ENCODE assay signal across 8 mouse cellular contexts in genomic region chr16:38521211-38521987, GRCm38 (mm10). TPM values are rescaled to one million over a fixed set of nuclear protein-coding genes. Genes with fewer than 3 reads are reported as not detected.
DNase-seq lines count a peak whose midpoint lies in the region; ATAC-seq and TF ChIP-seq lines count a peak whose summit lies in the region.

No protein-coding gene starts in this region.

- TF ChIP-seq CTCF in G1E (IDR thresholded peaks at IDR 0.05; ENCODE audit: low read depth, low read length): no peak

- no peaks in the 10 kb centered on the region for H3K27me3 ChIP-seq in heart, embryonic 12.5 days (replicated peaks)
- H3K27me3 ChIP-seq in G1E (ENCODE audit: insufficient read depth, low read length): no peaks in the 10 kb centered on the region
- no peaks in the 10 kb centered on the region for H3K27me3 ChIP-seq in midbrain, embryonic 11.5 days (ENCODE audit: control insufficient read depth, insufficient read depth, low read length)

- H3K9ac ChIP-seq in heart, embryonic 12.5 days: peak overlapping the region; percentile 62; the same call in 1 of the 2 replicates
- peak overlapping the region; percentile 93 for H3K9ac ChIP-seq in midbrain, embryonic 11.5 days (ENCODE audit: low read length)

- H3K4me3 ChIP-seq in heart, embryonic 12.5 days: peak overlapping the region; percentile 90
- peak overlapping the region; percentile 86 for H3K4me3 ChIP-seq in G1E (ENCODE audit: low read depth, low read length)
- peak overlapping the region; percentile 94 for H3K4me3 ChIP-seq in midbrain, embryonic 11.5 days (ENCODE audit: low read depth, low read length)

- no peak for DNase-seq in heart, adult 11 months
- peak; percentile 5 for DNase-seq in G1E (ENCODE audit: low spot score)
- DNase-seq in forelimb bud, embryonic 11.5 days (ENCODE audit: low read depth, low spot score): peak; percentile 23
- peak; percentile 84 for DNase-seq in midbrain, embryonic 11.5 days (ENCODE audit: low spot score, missing footprints)
- DNase-seq in left cerebral cortex, adult 18-20 months (ENCODE audit: low spot score in 2 of 2): no peak
- no peak for DNase-seq in gastrocnemius, postnatal 4 days (ENCODE audit: low spot score in 2 of 2)
- no peak for DNase-seq in left cerebral cortex, postnatal 14 days (ENCODE audit: low spot score in 2 of 2)

- WGBS in heart, embryonic 12.5 days: 32% methylated on average over 8 of the region's 8 CpGs
- WGBS in midbrain, embryonic 11.5 days: 40% methylated on average over 8 of the region's 8 CpGs

- H3K4me2 ChIP-seq in heart, embryonic 12.5 days: peak overlapping the region; percentile 75
- H3K4me2 ChIP-seq in midbrain, embryonic 11.5 days: peak overlapping the region; percentile 62

- no peak overlapping the region for H3K27ac ChIP-seq in heart, embryonic 12.5 days (ENCODE audit: poor library complexity, severe bottlenecking)
- H3K27ac ChIP-seq in midbrain, embryonic 11.5 days (ENCODE audit: low read depth, low read length): no peak overlapping the region

- H3K9me3 ChIP-seq in heart, embryonic 12.5 days (replicated peaks): no peaks in the 10 kb centered on the region
- H3K9me3 ChIP-seq in G1E (replicated peaks): no peaks in the 10 kb centered on the region
- H3K9me3 ChIP-seq in midbrain, embryonic 11.5 days (ENCODE audit: control insufficient read depth, low read length): no peaks in the 10 kb centered on the region

- intact Hi-C loops in left cerebral cortex, postnatal 14 days (cut with DNase I): no loop called here

- peaks cover 14% of the 10 kb centered on the region for H3K4me1 ChIP-seq in heart, embryonic 12.5 days (replicated peaks)
- peaks cover 12% of the 10 kb centered on the region for H3K4me1 ChIP-seq in G1E (ENCODE audit: insufficient read depth, low read depth, low read length)
- H3K4me1 ChIP-seq in midbrain, embryonic 11.5 days (ENCODE audit: control insufficient read depth, insufficient read depth, low read length): peaks cover 8% of the 10 kb centered on the region

- no peak for ATAC-seq in heart, embryonic 12.5 days (ENCODE audit: insufficient number of reproducible peaks, low FRiP score)
- no peak for ATAC-seq in G1E (ENCODE audit: extremely low read depth, insufficient number of reproducible peaks, low FRiP score, poor library complexity, severe bottlenecking)
- ATAC-seq in midbrain, embryonic 11.5 days (ENCODE audit: low FRiP score): no peak

- H3K36me3 ChIP-seq in heart, embryonic 12.5 days: peaks cover 40% of the 10 kb centered on the region
- peaks cover 55% of the 10 kb centered on the region for H3K36me3 ChIP-seq in G1E (replicated peaks)
- peaks cover 15% of the 10 kb centered on the region; the same call in 1 of the 2 replicates for H3K36me3 ChIP-seq in midbrain, embryonic 11.5 days (ENCODE audit: control insufficient read depth, insufficient read depth, low read length)

RNA-seq across cellular contexts. Expression of gene Timmdc1, which starts 1.1 kb away (rescaled TPM):
- 33.5 and 35.6 TPM in 2 replicates for polyA plus RNA-seq in heart, embryonic 12.5 days (2016; fragmentation: Nextera tagmentation; extraction: Ambion mirVana)
- total RNA-seq in G1E (2014; fragmentation: Nextera tagmentation) (36.7 and 38.7 TPM in 2 replicates), G1E (2017) (27.0 and 28.6 TPM in 2 replicates)
- polyA plus RNA-seq in G1E (2012): 25.9 and 28.3 TPM in 2 replicates
- 27.6 and 29.2 TPM in 2 replicates for polyA plus RNA-seq in midbrain, embryonic 11.5 days (2014; fragmentation: Nextera tagmentation; extraction: Ambion mirVana)
- 10 to 100 TPM; 33.9 to 36.2 TPM for total RNA-seq in left cerebral cortex, adult 18-20 months (2021)
- total RNA-seq in gastrocnemius, postnatal 4 days (2021): 10 to 100 TPM; 30.8 to 33.5 TPM
- 10 to 100 TPM; 30.2 to 31.5 TPM for total RNA-seq in left cerebral cortex, postnatal 14 days (2021)

RNA-seq across cellular contexts. Expression of gene Poglut1, which starts 28.7 kb away (rescaled TPM):
- 40.5 and 42.0 TPM in 2 replicates for polyA plus RNA-seq in heart, embryonic 12.5 days (2016; fragmentation: Nextera tagmentation; extraction: Ambion mirVana)
- total RNA-seq in G1E (2014; fragmentation: Nextera tagmentation) (74.7 and 79.0 TPM in 2 replicates), G1E (2017) (26.1 and 35.0 TPM in 2 replicates)
- 8.8 and 10.0 TPM in 2 replicates for polyA plus RNA-seq in G1E (2012)
- 68.4 and 75.9 TPM in 2 replicates for polyA plus RNA-seq in midbrain, embryonic 11.5 days (2014; fragmentation: Nextera tagmentation; extraction: Ambion mirVana)
- total RNA-seq in left cerebral cortex, adult 18-20 months (2021): 10 to 100 TPM; 43.4 TPM
- total RNA-seq in gastrocnemius, postnatal 4 days (2021): 10 to 100 TPM; 12.7 to 14.8 TPM
- total RNA-seq in left cerebral cortex, postnatal 14 days (2021): 10 to 100 TPM; 37.1 to 43.1 TPM

RNA-seq across cellular contexts. Expression of gene Tmem39a, which starts 37.1 kb away (rescaled TPM):
- polyA plus RNA-seq in heart, embryonic 12.5 days (2016; fragmentation: Nextera tagmentation; extraction: Ambion mirVana): 66.2 and 74.5 TPM in 2 replicates
- total RNA-seq in G1E (2014; fragmentation: Nextera tagmentation) (148 and 206 TPM in 2 replicates), G1E (2017) (53.5 and 62.1 TPM in 2 replicates)
- polyA plus RNA-seq in G1E (2012): 10.7 and 17.3 TPM in 2 replicates
- 79.4 and 80.5 TPM in 2 replicates for polyA plus RNA-seq in midbrain, embryonic 11.5 days (2014; fragmentation: Nextera tagmentation; extraction: Ambion mirVana)
- total RNA-seq in left cerebral cortex, adult 18-20 months (2021): 10 to 100 TPM; 20.8 to 21.0 TPM
- 10 to 100 TPM; 47.4 to 56.4 TPM for total RNA-seq in gastrocnemius, postnatal 4 days (2021)
- total RNA-seq in left cerebral cortex, postnatal 14 days (2021): 10 to 100 TPM; 21.7 to 24.5 TPM

Comparison
In these comparisons a context has a peak if more than half of its experiments do, and no peak if none do; other contexts are left out.
1. DNase-seq: peak in G1E (single experiment), forelimb bud, embryonic 11.5 days (single experiment) and midbrain, embryonic 11.5 days (single experiment); none in heart, adult 11 months (single experiment), left cerebral cortex, adult 18-20 months (0 of 2), gastrocnemius, postnatal 4 days (0 of 2) and left cerebral cortex, postnatal 14 days (0 of 2).
2. Peak in every context shown above with its lines, with median percentiles within 50 percentile points of each other: H3K4me3 ChIP-seq.